Mouse (Mus musculus): ENCODE data around the gene Pth2r.

- TF ChIP-seq CTCF (IDR thresholded peaks at IDR 0.05) (no peak), POLR2A (IDR thresholded peaks at IDR 0.05; ENCODE audit: insufficient read depth, low read depth, low read length) (no peak)
Observed at GRCm38 (mm10) chr1:65245637-65246036, 36.2 kb upstream of the Pth2r start.

Measured in heart, adult 2 months (tissue).